ENCODE assay signal across 13 mouse cellular contexts in genomic region chr16:35441346-35442025, GRCm38 (mm10). TPM values are rescaled to one million over a fixed set of nuclear protein-coding genes. Genes with fewer than 3 reads are reported as not detected.
A peak's percentile ranks its signal among the peaks of the same experiment; 100 is the strongest.
DNase-seq lines count a peak whose midpoint lies in the region; ATAC-seq lines count a peak whose summit lies in the region.
"Had no signal": no experiment of that assay in that cellular context is flagged by ENCODE, and none has a peak within 500 bp of the region (broad histone marks: within the 10 kb centered on the region; RNA-seq: fewer than 3 reads in every experiment).

No protein-coding gene starts in this region.

- peaks cover 20% of the 10 kb centered on the region for H3K4me1 ChIP-seq in heart, embryonic 12.5 days (replicated peaks)
- no peaks in the 10 kb centered on the region for H3K4me1 ChIP-seq in neural tube, embryonic 14.5 days (ENCODE audit: control insufficient read depth, insufficient read depth, low read length)
- no peaks in the 10 kb centered on the region for H3K4me1 ChIP-seq in neural tube, embryonic 15.5 days
- H3K4me1 ChIP-seq in intestine, embryonic 15.5 days (replicated peaks) = no peaks in the 10 kb centered on the region
- H3K4me1 ChIP-seq: liver, embryonic 13.5 days had no signal

- no peak overlapping the region for H3K4me2 ChIP-seq in heart, embryonic 12.5 days
- H3K4me2 ChIP-seq in neural tube, embryonic 14.5 days (ENCODE audit: low read depth, low read length) = no peak overlapping the region
- H3K4me2 ChIP-seq in neural tube, embryonic 15.5 days = no peak overlapping the region
- no peak overlapping the region for H3K4me2 ChIP-seq in intestine, embryonic 15.5 days (replicated peaks)
- H3K4me2 ChIP-seq: liver, embryonic 13.5 days had no signal

- no peaks in the 10 kb centered on the region for H3K27me3 ChIP-seq in heart, embryonic 12.5 days (replicated peaks)
- H3K27me3 ChIP-seq in neural tube, embryonic 14.5 days (ENCODE audit: control insufficient read depth, insufficient read depth, low read length) = no peaks in the 10 kb centered on the region
- H3K27me3 ChIP-seq in neural tube, embryonic 15.5 days (replicated peaks) = no peaks in the 10 kb centered on the region
- no peaks in the 10 kb centered on the region for H3K27me3 ChIP-seq in intestine, embryonic 15.5 days (replicated peaks)
- H3K27me3 ChIP-seq: liver, embryonic 13.5 days had no signal

- H3K27ac ChIP-seq in heart, embryonic 12.5 days (ENCODE audit: poor library complexity, severe bottlenecking) = no peak overlapping the region
- no peak overlapping the region for H3K27ac ChIP-seq in neural tube, embryonic 14.5 days (ENCODE audit: low read depth, low read length)
- H3K27ac ChIP-seq in neural tube, embryonic 15.5 days (replicated peaks) = no peak overlapping the region
- no peak overlapping the region for H3K27ac ChIP-seq in intestine, embryonic 15.5 days
- H3K27ac ChIP-seq: liver, embryonic 13.5 days had no signal

- H3K9ac ChIP-seq in heart, embryonic 12.5 days = no peak overlapping the region
- H3K9ac ChIP-seq in neural tube, embryonic 14.5 days (replicated peaks; ENCODE audit: low read depth, low read length) = no peak overlapping the region
- no peak overlapping the region for H3K9ac ChIP-seq in neural tube, embryonic 15.5 days (replicated peaks)
- H3K9ac ChIP-seq in intestine, embryonic 15.5 days = no peak overlapping the region
- H3K9ac ChIP-seq: liver, embryonic 13.5 days had no signal

- intact Hi-C loops in heart, postnatal 10 days (cut with DNase I) = no loop called here

- WGBS in heart, embryonic 12.5 days = 90% methylated on average over 9 of the region's 9 CpGs
- 75% methylated on average over 9 of the region's 9 CpGs for WGBS in neural tube, embryonic 14.5 days
- 82% methylated on average over 9 of the region's 9 CpGs for WGBS in neural tube, embryonic 15.5 days
- 91% methylated on average over 9 of the region's 9 CpGs for WGBS in intestine, embryonic 15.5 days

- no peak for DNase-seq in heart, postnatal 10 days
- peak; percentile 73 to 78 for DNase-seq in layer of hippocampus, postnatal 14 days (ENCODE audit: low spot score in 2 of 2)
- DNase-seq in right cerebral cortex, postnatal 36 days (ENCODE audit: low spot score in 2 of 2) = peak; percentile 65 to 68
- DNase-seq: adrenal gland, adult 2 months; cerebellum, adult 9-10 months; kidney, adult 2 months; liver, embryonic 13.5 days; lung, postnatal 36 days had no signal

- peak; percentile 15; the same call in 1 of the 2 replicates for ATAC-seq in heart, embryonic 12.5 days (ENCODE audit: insufficient number of reproducible peaks, low FRiP score)
- peak; percentile 65; the same call in 1 of the 2 replicates for ATAC-seq in neural tube, embryonic 14.5 days (ENCODE audit: low read depth)
- no peak for ATAC-seq in neural tube, embryonic 15.5 days (ENCODE audit: low FRiP score)
- ATAC-seq in erythroblast, adult 5-6 weeks (replicated peaks; ENCODE audit: low FRiP score, poor library complexity, severe bottlenecking) = no peak
- no peak for ATAC-seq in intestine, embryonic 15.5 days

- no peak overlapping the region for H3K4me3 ChIP-seq in heart, embryonic 12.5 days
- H3K4me3 ChIP-seq in neural tube, embryonic 14.5 days (ENCODE audit: low read depth, low read length) = no peak overlapping the region
- no peak overlapping the region for H3K4me3 ChIP-seq in neural tube, embryonic 15.5 days (replicated peaks)
- H3K4me3 ChIP-seq in intestine, embryonic 15.5 days (replicated peaks) = no peak overlapping the region
- H3K4me3 ChIP-seq: liver, embryonic 13.5 days had no signal

- H3K9me3 ChIP-seq in heart, embryonic 12.5 days (replicated peaks) = no peaks in the 10 kb centered on the region
- no peaks in the 10 kb centered on the region for H3K9me3 ChIP-seq in neural tube, embryonic 14.5 days (ENCODE audit: control insufficient read depth, low read length)
- H3K9me3 ChIP-seq in neural tube, embryonic 15.5 days (replicated peaks) = no peaks in the 10 kb centered on the region
- H3K9me3 ChIP-seq in intestine, embryonic 15.5 days = no peaks in the 10 kb centered on the region
- H3K9me3 ChIP-seq: liver, embryonic 13.5 days had no signal

- peaks cover 27% of the 10 kb centered on the region for H3K36me3 ChIP-seq in heart, embryonic 12.5 days
- no peaks in the 10 kb centered on the region for H3K36me3 ChIP-seq in neural tube, embryonic 14.5 days (ENCODE audit: control insufficient read depth, insufficient read depth, low read length)
- H3K36me3 ChIP-seq in neural tube, embryonic 15.5 days = 0 out of 2 replicates have a peak, but pooled peaks cover 3% of the 10 kb centered on the region
- H3K36me3 ChIP-seq in intestine, embryonic 15.5 days = peaks cover 4% of the 10 kb centered on the region

RNA-seq across cellular contexts. Expression of gene Pdia5, which starts 49.2 kb away (rescaled TPM):
- 31.6 and 32.9 TPM in 2 replicates for polyA plus RNA-seq in heart, embryonic 12.5 days (2016; fragmentation: Nextera tagmentation; extraction: Ambion mirVana)
- 10 to 100 TPM in 1 of 2 experiments, 1 to 10 TPM in 1; 8.6 to 11.5 TPM for total RNA-seq in heart, postnatal 10 days (2021)
- polyA plus RNA-seq in neural tube, embryonic 14.5 days (2014; fragmentation: Nextera tagmentation; extraction: Ambion mirVana) = 3.2 and 7.4 TPM in 2 replicates
- polyA plus RNA-seq in neural tube, embryonic 15.5 days (2015; fragmentation: Nextera tagmentation; extraction: Ambion mirVana) = 15.2 and 19.6 TPM in 2 replicates
- total RNA-seq in layer of hippocampus, postnatal 14 days (2021) = 1 to 10 TPM; 3.5 to 4.4 TPM
- total RNA-seq in erythroblast, adult 5-6 weeks (2015; ENCODE audit: low replicate concordance) = 4.0 and 6.3 TPM in 2 replicates
- total RNA-seq in erythroblast, adult 5-6 weeks (2017; ENCODE audit: low replicate concordance) = 1.2 TPM in 1 of 2 replicates, not detected in the other
- polyA plus RNA-seq in intestine, embryonic 15.5 days (2015; fragmentation: Nextera tagmentation; extraction: Ambion mirVana) = 50.1 and 59.3 TPM in 2 replicates

Comparison
In these comparisons a context has a peak if more than half of its experiments do, and no peak if none do; other contexts are left out.
1. ATAC-seq: peak in heart, embryonic 12.5 days (single experiment) and neural tube, embryonic 14.5 days (single experiment); none in neural tube, embryonic 15.5 days (single experiment), erythroblast, adult 5-6 weeks (single experiment) and intestine, embryonic 15.5 days (single experiment).
2. DNase-seq: peak in layer of hippocampus, postnatal 14 days (2 of 2) and right cerebral cortex, postnatal 36 days (2 of 2); none in heart, postnatal 10 days (0 of 2).